Mouse (Mus musculus) forebrain, embryonic 11.5 days (tissue): ENCODE results near the gene Sucnr1. TPM values are rescaled to one million over a fixed set of nuclear protein-coding genes. Genes with fewer than 3 reads are reported as not detected.

Experiments
- ATAC-seq: fragments of 200-750 bp; cut with Nextera tagmentation; replicated peaks from 2 replicates; pipeline ENCODE4 v1.8.0; 2017; ENCODE audit warnings: moderate TSS enrichment; ENCODE audit not compliant: low FRiP score
- DNase-seq: peaks from one replicate; pipeline ENCODE4 v3.0.0-alpha.2; 2017; ENCODE audit warnings: low spot score
- H3K27ac ChIP-seq: fragments of 300-500 bp; sonication (generic); 2 replicates; pipeline ENCODE4 v1.5.1; 2014; ENCODE audit warnings: low read depth, low read length
- H3K27me3 ChIP-seq: fragments of 300-500 bp; sonication (generic); 2 replicates; pipeline ENCODE4 v1.6.1; 2014; ENCODE audit warnings: mild to moderate bottlenecking, low read length, mixed read lengths; ENCODE audit not compliant: control insufficient read depth, insufficient read depth
- H3K36me3 ChIP-seq: fragments of 300-500 bp; sonication (generic); 2 replicates; pipeline ENCODE4 v1.6.1; 2014; ENCODE audit warnings: mild to moderate bottlenecking, low read length, moderate library complexity, mixed read lengths; ENCODE audit not compliant: control insufficient read depth, insufficient read depth
- H3K4me1 ChIP-seq: fragments of 300-500 bp; sonication (generic); replicated peaks from 2 replicates; pipeline ENCODE4 v1.6.1; 2014; ENCODE audit warnings: low read length, mixed read lengths; ENCODE audit not compliant: control insufficient read depth, insufficient read depth
- H3K4me2 ChIP-seq: fragments of 300-500 bp; sonication (generic); 2 replicates; pipeline ENCODE4 v1.6.1; 2014; ENCODE audit warnings: low read depth, mild to moderate bottlenecking, low read length, moderate library complexity, mixed read lengths; ENCODE audit not compliant: severe bottlenecking
- H3K4me3 ChIP-seq: fragments of 300-500 bp; sonication (generic); 2 replicates; pipeline ENCODE4 v1.5.1; 2014; ENCODE audit warnings: low read depth, low read length
- H3K9ac ChIP-seq: fragments of 300-500 bp; sonication (generic); 2 replicates; pipeline ENCODE4 v1.6.1; 2014; ENCODE audit warnings: low read length
- H3K9me3 ChIP-seq: fragments of 300-500 bp; sonication (generic); 2 replicates; pipeline ENCODE4 v1.6.1; 2016; ENCODE audit warnings: low read length, mixed read lengths; ENCODE audit not compliant: control insufficient read depth
- WGBS: fragments of 180-500 bp; shearing (Covaris S2); extraction: QIAGEN DNeasy Blood & Tissue Kit; methylation state at CpG from one replicate; pipeline ENCODE4 v1.1.7; 2014; 5-methylcytosine and 5-hydroxymethylcytosine counted together
- polyA plus RNA-seq: library from polyadenylated mRNA; unstranded; fragments of >200 nt; fragmentation: Nextera tagmentation; extraction: Ambion mirVana; gene quantifications from 2 replicates; pipeline ENCODE4 v1.2.1, GENCODE M21; 2014

Sucnr1 gene
- polyA plus RNA-seq, 1 experiment from 2014 or later, result not detected

DNA sequence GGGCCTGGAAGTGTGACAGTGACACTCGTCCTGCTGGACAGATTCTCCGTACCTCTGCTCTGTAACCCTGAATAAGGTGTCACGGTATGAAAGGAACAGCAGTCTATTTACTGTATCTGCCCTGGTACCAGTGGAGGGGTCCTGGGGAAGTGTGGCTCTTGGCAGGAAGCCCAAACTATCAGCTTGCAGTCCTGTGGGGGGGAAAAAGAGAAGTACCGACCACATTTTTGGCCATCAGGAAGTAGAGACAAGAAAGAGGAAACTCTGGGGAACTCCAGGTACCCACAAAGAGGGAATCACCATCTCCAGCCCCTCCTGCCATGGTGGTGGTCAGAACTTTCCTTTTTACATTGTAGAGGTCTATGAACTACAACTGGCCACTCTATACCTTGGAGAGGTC is 1.1 kb upstream of the Sucnr1 start:
- Histone ChIP-seq H3K9ac (no peak overlapping the region), H3K4me2 (no peak overlapping the region), H3K9me3 (no peaks in the 10 kb centered on the region), H3K36me3 (no peaks in the 10 kb centered on the region), H3K4me3 (no peak overlapping the region), H3K27me3 (no peaks in the 10 kb centered on the region), H3K4me1 (no peaks in the 10 kb centered on the region), H3K27ac (no peak overlapping the region)
- ATAC-seq (no peak), DNase-seq (no peak)
- 83% methylated on average over 4 of the region's 4 CpGs for WGBS

DNA sequence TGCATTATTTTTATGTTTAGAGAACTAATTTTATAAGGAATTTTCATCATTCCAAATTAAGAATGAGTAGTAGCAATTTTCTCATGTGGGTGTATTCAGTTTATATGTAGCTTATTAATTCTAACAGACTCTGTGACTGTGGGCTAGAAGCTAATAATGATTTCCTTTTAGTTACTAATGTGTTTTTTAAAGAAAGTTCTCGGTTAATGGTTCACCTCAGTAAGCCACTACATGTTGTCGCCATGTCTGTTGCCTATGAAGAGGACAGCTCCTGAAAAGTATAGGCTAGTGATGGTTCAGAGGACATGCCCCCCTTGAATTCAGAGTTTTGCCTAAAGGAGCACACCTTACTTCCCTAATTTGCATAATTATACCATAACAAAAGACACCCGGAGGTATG is 1.1 kb downstream of the Sucnr1 start:
- ATAC-seq (no peak), DNase-seq (no peak)
- Histone ChIP-seq H3K4me3 (no peak overlapping the region), H3K9ac (no peak overlapping the region), H3K4me1 (no peaks in the 10 kb centered on the region), H3K4me2 (no peak overlapping the region), H3K27me3 (no peaks in the 10 kb centered on the region), H3K9me3 (no peaks in the 10 kb centered on the region), H3K36me3 (no peaks in the 10 kb centered on the region), H3K27ac (no peak overlapping the region)
- WGBS, result 89% methylated on average over 3 of the region's 3 CpGs

DNA sequence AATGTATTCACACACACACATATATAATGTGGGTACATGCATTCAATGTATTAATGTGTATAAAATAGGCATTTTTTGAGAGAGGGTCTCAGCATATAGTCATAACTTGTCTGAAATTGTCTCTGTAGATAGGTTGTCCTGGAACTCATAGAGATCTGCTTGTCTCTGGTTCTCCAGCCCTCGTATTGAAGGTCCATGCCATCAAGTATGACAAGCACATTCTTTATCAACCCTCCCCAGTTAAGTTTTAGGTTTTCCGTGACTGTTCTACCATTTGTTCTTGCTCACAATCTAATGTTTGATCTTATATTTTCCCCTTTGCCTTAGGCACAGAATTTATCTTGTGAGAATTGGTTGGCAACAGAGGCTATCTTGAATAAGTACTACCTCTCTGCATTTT is 4.1 kb downstream of the Sucnr1 start:
- Histone ChIP-seq H3K9me3 (no peaks in the 10 kb centered on the region), H3K9ac (no peak overlapping the region), H3K4me1 (no peaks in the 10 kb centered on the region), H3K27ac (no peak overlapping the region), H3K36me3 (no peaks in the 10 kb centered on the region), H3K4me3 (no peak overlapping the region), H3K4me2 (no peak overlapping the region), H3K27me3 (no peaks in the 10 kb centered on the region)
- WGBS, result 90% methylated on average over 2 of the region's 2 CpGs
- ATAC-seq, result no peak
- DNase-seq, result no peak

DNA sequence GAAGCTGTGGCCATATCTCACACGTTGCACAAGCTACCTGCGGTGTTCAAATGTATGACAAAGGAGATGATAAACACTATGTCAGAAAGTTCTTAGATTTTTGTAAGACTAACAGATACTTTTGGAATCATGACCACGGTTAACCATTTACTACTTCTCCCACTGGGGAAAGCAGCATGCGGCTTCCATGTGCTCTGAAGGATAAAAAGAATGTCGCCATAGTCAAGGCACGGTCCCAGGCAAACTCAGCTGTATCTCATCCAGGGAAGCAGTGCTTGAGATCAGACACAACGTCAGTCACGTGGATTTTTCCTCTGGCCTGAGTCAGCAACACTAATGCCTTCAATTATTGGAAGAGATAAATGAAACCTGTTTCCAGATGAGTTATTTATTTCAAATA is 9.7 kb downstream of the Sucnr1 start:
- no peaks in the 10 kb centered on the region for H3K4me1 ChIP-seq
- H3K36me3 ChIP-seq, result no peaks in the 10 kb centered on the region
- H3K4me2 ChIP-seq, result no peak overlapping the region
- no peaks in the 10 kb centered on the region for H3K9me3 ChIP-seq
- H3K27ac ChIP-seq, result no peak overlapping the region
- H3K9ac ChIP-seq, result no peak overlapping the region
- H3K4me3 ChIP-seq, result no peak overlapping the region
- WGBS, result 90% methylated on average over 8 of the region's 8 CpGs
- DNase-seq, result no peak
- no peak for ATAC-seq
- no peaks in the 10 kb centered on the region for H3K27me3 ChIP-seq

DNA sequence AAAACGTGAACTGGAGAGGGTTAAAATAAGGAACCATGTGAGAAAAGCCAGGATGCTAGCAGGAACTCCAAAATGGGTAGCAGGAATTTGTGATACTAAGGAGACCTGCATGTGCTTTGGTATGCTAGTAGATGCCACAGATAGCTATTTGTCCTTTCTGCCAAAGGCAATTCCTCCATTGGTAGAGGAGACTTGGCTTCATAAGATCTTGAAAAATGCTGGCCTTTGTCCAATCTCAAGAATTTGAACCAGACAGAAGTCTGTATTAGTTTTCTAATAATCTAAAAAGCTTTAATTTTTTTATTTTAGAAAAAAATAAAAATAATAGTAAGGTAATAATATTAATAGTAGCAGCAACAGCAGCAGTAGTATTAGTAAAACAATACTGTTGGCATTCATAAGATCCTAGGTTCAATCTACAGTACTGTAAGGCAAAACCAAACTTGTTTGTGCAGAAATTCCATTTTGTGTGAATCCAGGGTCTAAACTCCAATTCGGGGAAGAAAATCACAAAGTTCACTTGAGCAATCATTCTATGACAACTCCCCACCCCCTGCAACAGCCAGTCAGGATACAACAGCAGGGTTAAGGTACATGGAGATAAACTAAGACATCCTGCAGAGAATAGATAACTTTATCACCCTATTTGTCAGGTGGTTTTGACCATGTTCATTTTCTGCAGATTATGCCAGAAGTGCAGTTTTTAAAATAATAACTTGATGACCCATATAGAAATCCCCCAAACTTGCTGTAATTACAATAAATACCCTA is 12.9 kb downstream of the Sucnr1 start:
- H3K4me2 ChIP-seq, result no peak overlapping the region
- H3K9me3 ChIP-seq, result no peaks in the 10 kb centered on the region
- H3K27me3 ChIP-seq, result no peaks in the 10 kb centered on the region
- 64% methylated on average over 2 of the region's 2 CpGs for WGBS
- DNase-seq (no peak), ATAC-seq (no peak)
- no peak overlapping the region for H3K9ac ChIP-seq
- no peaks in the 10 kb centered on the region for H3K36me3 ChIP-seq
- no peak overlapping the region for H3K4me3 ChIP-seq
- no peaks in the 10 kb centered on the region for H3K4me1 ChIP-seq
- H3K27ac ChIP-seq, result no peak overlapping the region

DNA sequence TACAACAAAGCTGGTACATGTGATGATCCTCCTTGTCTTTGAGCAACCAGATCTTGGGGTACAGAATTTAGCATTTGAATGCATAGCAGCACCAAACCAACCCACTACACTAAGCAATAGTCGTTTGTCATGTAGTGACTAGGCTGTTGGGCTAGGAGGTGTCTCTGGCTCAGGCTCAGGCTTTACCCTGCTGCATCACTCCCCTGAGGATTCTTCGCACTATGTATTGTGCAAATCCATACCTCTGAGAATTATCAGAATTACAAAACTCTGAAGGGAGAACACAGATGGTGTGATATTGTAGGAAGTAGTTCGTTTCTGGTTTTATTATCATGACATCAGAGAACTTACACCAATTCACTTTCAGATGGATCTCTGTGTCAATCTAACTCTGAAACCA is 15.3 kb downstream of the Sucnr1 start:
- no peak for ATAC-seq
- no peaks in the 10 kb centered on the region for H3K36me3 ChIP-seq
- 79% methylated on average over 3 of the region's 3 CpGs for WGBS

DNA sequence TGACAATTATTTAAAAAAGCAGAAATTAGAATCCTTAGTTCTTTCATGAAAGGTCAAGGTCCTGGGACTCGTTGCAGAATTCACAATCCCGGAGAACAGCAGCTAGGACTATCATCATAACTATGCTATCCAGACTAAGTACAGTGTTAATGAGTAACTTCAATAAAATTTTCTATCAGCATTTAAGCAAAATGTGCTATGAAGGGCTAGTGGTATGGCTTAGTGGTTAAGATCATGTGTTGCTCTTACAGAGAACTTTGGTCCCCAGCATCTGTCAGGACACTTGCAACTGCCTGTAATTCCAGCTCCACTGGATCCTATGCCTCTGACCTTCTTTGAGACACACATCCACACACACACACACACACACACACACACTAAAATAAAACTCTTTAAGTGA is 15.8 kb downstream of the Sucnr1 start:
- H3K4me3 ChIP-seq, result no peak overlapping the region
- DNase-seq, result no peak
- WGBS, result 96% methylated on average over 2 of the region's 2 CpGs
- H3K27ac ChIP-seq, result no peak overlapping the region
- no peak overlapping the region for H3K9ac ChIP-seq
- no peaks in the 10 kb centered on the region for H3K9me3 ChIP-seq
- H3K36me3 ChIP-seq, result no peaks in the 10 kb centered on the region
- H3K4me1 ChIP-seq, result no peaks in the 10 kb centered on the region
- H3K4me2 ChIP-seq, result no peak overlapping the region
- H3K27me3 ChIP-seq, result no peaks in the 10 kb centered on the region
- no peak for ATAC-seq

More for the DNA sequence above, 15.3 kb downstream of the Sucnr1 start:
- no peak overlapping the region for H3K4me2 ChIP-seq
- H3K27ac ChIP-seq, result no peak overlapping the region
- DNase-seq, result no peak
- no peak overlapping the region for H3K4me3 ChIP-seq
- no peaks in the 10 kb centered on the region for H3K27me3 ChIP-seq
- H3K4me1 ChIP-seq, result no peaks in the 10 kb centered on the region
- H3K9ac ChIP-seq, result no peak overlapping the region
- H3K9me3 ChIP-seq, result no peaks in the 10 kb centered on the region

DNA sequence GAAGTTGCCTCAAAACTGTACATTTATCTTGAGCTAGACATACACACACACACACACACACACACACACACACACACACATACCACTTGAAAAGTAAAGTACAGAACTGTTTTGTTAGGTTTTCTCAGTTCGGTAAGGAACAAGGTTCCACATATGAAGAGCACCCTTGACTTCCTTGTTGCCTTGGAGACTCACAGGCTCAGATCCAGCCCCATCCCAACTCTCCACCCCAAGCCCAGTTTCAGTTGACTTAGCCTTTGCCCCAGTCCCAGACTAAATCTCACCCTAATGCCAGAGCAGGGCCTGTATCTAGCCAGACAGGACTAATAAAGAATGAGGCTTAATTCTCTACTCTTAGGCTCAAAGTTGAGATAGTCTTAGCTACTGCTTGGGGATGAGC is 16.9 kb downstream of the Sucnr1 start:
- H3K27me3 ChIP-seq, result no peaks in the 10 kb centered on the region
- WGBS, result 86% methylated on average over 1 of the region's 1 CpGs
- no peak overlapping the region for H3K4me3 ChIP-seq
- no peak for ATAC-seq
- no peak overlapping the region for H3K9ac ChIP-seq
- no peaks in the 10 kb centered on the region for H3K4me1 ChIP-seq
- H3K9me3 ChIP-seq, result no peaks in the 10 kb centered on the region
- no peaks in the 10 kb centered on the region for H3K36me3 ChIP-seq
- no peak for DNase-seq
- H3K4me2 ChIP-seq, result no peak overlapping the region
- H3K27ac ChIP-seq, result no peak overlapping the region

DNA sequence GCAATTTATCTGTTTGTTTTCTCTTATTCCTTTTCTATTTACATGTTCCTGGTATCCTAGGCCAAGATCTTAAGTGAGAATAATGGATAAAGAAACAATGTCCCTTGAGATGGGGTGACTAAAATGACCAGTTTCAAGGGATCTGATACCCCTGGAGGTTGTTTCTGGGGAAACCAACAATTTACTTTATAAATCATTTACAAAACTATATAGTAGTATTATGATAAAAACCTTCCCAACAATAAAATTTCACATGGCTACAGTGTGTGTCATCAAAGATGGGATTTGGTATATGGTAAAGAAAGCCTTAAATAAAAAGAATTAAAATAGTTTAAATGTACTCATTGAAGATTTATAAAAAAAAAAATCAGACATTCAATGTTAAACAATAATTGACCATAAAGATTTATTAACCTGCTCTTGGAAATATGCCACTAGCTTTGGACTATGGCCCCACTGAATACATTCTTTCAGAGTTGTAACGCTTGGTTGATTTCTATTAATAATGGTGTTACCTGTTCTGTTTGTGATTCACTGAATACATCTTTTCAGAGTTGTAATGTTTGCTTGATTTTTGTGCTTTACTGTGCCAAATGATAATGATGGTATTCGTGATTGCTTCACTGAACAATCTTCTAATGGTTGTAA is 22.9 kb downstream of the Sucnr1 start:
- Histone ChIP-seq H3K4me3 (no peak overlapping the region), H3K9me3 (no peaks in the 10 kb centered on the region), H3K27me3 (no peaks in the 10 kb centered on the region), H3K36me3 (no peaks in the 10 kb centered on the region), H3K4me2 (no peak overlapping the region), H3K4me1 (no peaks in the 10 kb centered on the region), H3K27ac (no peak overlapping the region), H3K9ac (no peak overlapping the region)
- DNase-seq (no peak), ATAC-seq (no peak)
- 83% methylated on average over 2 of the region's 2 CpGs for WGBS
